Mouse (Mus musculus): ENCODE data around the gene Olfr120. TPM values are rescaled to one million over a fixed set of nuclear protein-coding genes. Genes with fewer than 3 reads are reported as not detected.
"Not testable (repeated sequence)": the region's sequence is repeated elsewhere in the genome, so short reads cannot be mapped to it uniquely, and the experiment has no call there.

The Olfr120 gene
- not detected in 2 replicates for polyA plus RNA-seq (2012; ENCODE audit: insufficient read depth, low replicate concordance)

- TF ChIP-seq GATA1 (IDR thresholded peaks at IDR 0.05; ENCODE audit: borderline replicate concordance, low read length): no peak
- TF ChIP-seq FLI1 (IDR thresholded peaks at IDR 0.05; ENCODE audit: low read length): no peak
- H3K27me3 ChIP-seq (replicated peaks): no peaks in the 10 kb centered on the region
- H3K9me3 ChIP-seq: no peaks in the 10 kb centered on the region
- no peaks in the 10 kb centered on the region for H3K36me3 ChIP-seq (replicated peaks; ENCODE audit: low read length)
- H3K4me3 ChIP-seq (replicated peaks): no peak within 1 kb of the TSS
- no peaks in the 10 kb centered on the region for H3K4me1 ChIP-seq
Measured at GRCm38 (mm10) chr17:37721508-37721907, at the start of gene Olfr120. Gene Olfr120, plus strand, starts transcription at chr17:37721808.

- not testable (repeated sequence) for H3K4me1 ChIP-seq; H3K4me3 ChIP-seq (replicated peaks); H3K9me3 ChIP-seq; H3K36me3 ChIP-seq (replicated peaks; ENCODE audit: low read length); H3K27me3 ChIP-seq (replicated peaks)
Measured at GRCm38 (mm10) chr17:37696264-37696663, 25.3 kb upstream of the Olfr120 start, which contains the start of gene Olfr119. Gene Olfr119, plus strand, starts transcription at chr17:37696564.

- no peaks in the 10 kb centered on the region for H3K27me3 ChIP-seq (replicated peaks)
- H3K4me3 ChIP-seq (replicated peaks): no peak overlapping the region
Measured at GRCm38 (mm10) chr17:37738070-37738469, 16.5 kb downstream of the Olfr120 start.

GRCm38 (mm10) chr17:37768307-37768706 is 46.7 kb downstream of the Olfr120 start, which contains the start of gene Olfr122:
Gene Olfr122, plus strand, starts transcription at chr17:37768607.
- H3K27me3 ChIP-seq (replicated peaks): no peaks in the 10 kb centered on the region
- no peaks in the 10 kb centered on the region for H3K4me1 ChIP-seq
- H3K9me3 ChIP-seq: peaks cover 11% of the 10 kb centered on the region
- no peaks in the 10 kb centered on the region for H3K36me3 ChIP-seq (replicated peaks; ENCODE audit: low read length)
- no peak within 1 kb of the TSS for H3K4me3 ChIP-seq (replicated peaks)
- TF ChIP-seq FLI1 (IDR thresholded peaks at IDR 0.05; ENCODE audit: low read length): no peak
- no peak for TF ChIP-seq GATA1 (IDR thresholded peaks at IDR 0.05; ENCODE audit: borderline replicate concordance, low read length)

More at GRCm38 (mm10) chr17:37738070-37738469, 16.5 kb downstream of the Olfr120 start:
- H3K4me1 ChIP-seq: no peaks in the 10 kb centered on the region
- no peaks in the 10 kb centered on the region for H3K36me3 ChIP-seq (replicated peaks; ENCODE audit: low read length)
- no peaks in the 10 kb centered on the region for H3K9me3 ChIP-seq
- TF ChIP-seq GATA1 (IDR thresholded peaks at IDR 0.05; ENCODE audit: borderline replicate concordance, low read length): no peak
- no peak for TF ChIP-seq FLI1 (IDR thresholded peaks at IDR 0.05; ENCODE audit: low read length)

Other genes starting within 250 kb of the Olfr120 start
- 0.08 TPM in 1 of 2 replicates, not detected in the other for gene H2-M2, start 238.3 kb upstream of the Olfr120 start, polyA plus RNA-seq (2012; ENCODE audit: insufficient read depth, low replicate concordance)
- gene Olfr110, start 229.3 kb upstream of the Olfr120 start, polyA plus RNA-seq (2012; ENCODE audit: insufficient read depth, low replicate concordance): not detected in 2 replicates
- gene Olfr111, start 213.8 kb upstream of the Olfr120 start, polyA plus RNA-seq (2012; ENCODE audit: insufficient read depth, low replicate concordance): not detected in 2 replicates
- gene Olfr112, start 152.4 kb upstream of the Olfr120 start, polyA plus RNA-seq (2012; ENCODE audit: insufficient read depth, low replicate concordance): not detected in 2 replicates
- gene Olfr113, start 144.1 kb upstream of the Olfr120 start, polyA plus RNA-seq (2012; ENCODE audit: insufficient read depth, low replicate concordance): not detected in 2 replicates
- gene Olfr114, start 129.1 kb upstream of the Olfr120 start, polyA plus RNA-seq (2012; ENCODE audit: insufficient read depth, low replicate concordance): not detected in 2 replicates
- not detected in 2 replicates for gene Olfr115, start 94.7 kb upstream of the Olfr120 start, polyA plus RNA-seq (2012; ENCODE audit: insufficient read depth, low replicate concordance)
- gene Olfr116, start 94.6 kb upstream of the Olfr120 start, polyA plus RNA-seq (2012; ENCODE audit: insufficient read depth, low replicate concordance): not detected in 2 replicates
- gene Olfr117, start 58.0 kb upstream of the Olfr120 start, polyA plus RNA-seq (2012; ENCODE audit: insufficient read depth, low replicate concordance): not detected in 2 replicates
- gene Olfr118, start 54.8 kb upstream of the Olfr120 start, polyA plus RNA-seq (2012; ENCODE audit: insufficient read depth, low replicate concordance): not detected in 2 replicates
- not detected in 2 replicates for gene Olfr119, start 25.2 kb upstream of the Olfr120 start, polyA plus RNA-seq (2012; ENCODE audit: insufficient read depth, low replicate concordance)
- not detected in 2 replicates for gene Olfr121, start 27.0 kb downstream of the Olfr120 start, polyA plus RNA-seq (2012; ENCODE audit: insufficient read depth, low replicate concordance)
- gene Olfr122, start 46.8 kb downstream of the Olfr120 start, polyA plus RNA-seq (2012; ENCODE audit: insufficient read depth, low replicate concordance): not detected in 2 replicates
- not detected in 2 replicates for gene Olfr123, start 71.7 kb downstream of the Olfr120 start, polyA plus RNA-seq (2012; ENCODE audit: insufficient read depth, low replicate concordance)
- gene Olfr124, start 78.1 kb downstream of the Olfr120 start, polyA plus RNA-seq (2012; ENCODE audit: insufficient read depth, low replicate concordance): not detected in 2 replicates
- not detected in 2 replicates for gene Olfr125, start 111.1 kb downstream of the Olfr120 start, polyA plus RNA-seq (2012; ENCODE audit: insufficient read depth, low replicate concordance)
- not detected in 2 replicates for gene Olfr126, start 125.7 kb downstream of the Olfr120 start, polyA plus RNA-seq (2012; ENCODE audit: insufficient read depth, low replicate concordance)
- not detected in 2 replicates for gene Olfr127, start 178.6 kb downstream of the Olfr120 start, polyA plus RNA-seq (2012; ENCODE audit: insufficient read depth, low replicate concordance)
- not detected in 2 replicates for gene Olfr128, start 198.7 kb downstream of the Olfr120 start, polyA plus RNA-seq (2012; ENCODE audit: insufficient read depth, low replicate concordance)
- not detected in 2 replicates for gene Olfr761, start 231.3 kb downstream of the Olfr120 start, polyA plus RNA-seq (2012; ENCODE audit: insufficient read depth, low replicate concordance)